Mouse (Mus musculus) lung, embryonic 14.5 days (tissue): ENCODE measurements around the gene Cyp4a12a. TPM values are rescaled to one million over a fixed set of nuclear protein-coding genes. Genes with fewer than 3 reads are reported as not detected.
A peak's percentile ranks its signal among the peaks of the same experiment; 100 is the strongest.
"Not testable (repeated sequence)": the region's sequence is repeated elsewhere in the genome, so short reads cannot be mapped to it uniquely, and the experiment has no call there.

ENCODE experiments used
- ATAC-seq: fragments of 200-750 bp; cut with Nextera tagmentation; 2 replicates; pipeline ENCODE4 v1.8.0; 2017; ENCODE audit warnings: mild to moderate bottlenecking, moderate TSS enrichment, moderate library complexity; ENCODE audit not compliant: insufficient read depth
- DNase-seq: peaks from one replicate; pipeline ENCODE4 v3.0.0-alpha.2; 2015
- H3K27ac ChIP-seq: fragments of 300-500 bp; sonication (generic); 2 replicates; pipeline ENCODE4 v1.5.1; 2014; ENCODE audit warnings: low read depth, mild to moderate bottlenecking, moderate library complexity
- H3K27me3 ChIP-seq: fragments of 300-500 bp; sonication (generic); 2 replicates; pipeline ENCODE4 v1.6.1; 2014; ENCODE audit warnings: low read length, control low read depth; ENCODE audit not compliant: insufficient read depth
- H3K36me3 ChIP-seq: fragments of 300-500 bp; sonication (generic); 2 replicates; pipeline ENCODE4 v1.6.1; 2014; ENCODE audit warnings: control low read depth; ENCODE audit not compliant: insufficient read depth
- H3K4me1 ChIP-seq: fragments of 300-500 bp; sonication (generic); 2 replicates; pipeline ENCODE4 v1.6.1; 2014; ENCODE audit warnings: antibody characterized with exemption, control low read depth; ENCODE audit not compliant: insufficient read depth
- H3K4me2 ChIP-seq: fragments of 300-500 bp; sonication (generic); 2 replicates; pipeline ENCODE4 v1.6.1; 2014; ENCODE audit warnings: mild to moderate bottlenecking
- H3K4me3 ChIP-seq: fragments of 300-500 bp; sonication (generic); 2 replicates; pipeline ENCODE4 v1.5.1; 2014; ENCODE audit warnings: low read depth, low read length
- H3K9ac ChIP-seq: fragments of 300-500 bp; sonication (generic); 2 replicates; pipeline ENCODE4 v1.6.1; 2014
- H3K9me3 ChIP-seq: fragments of 300-500 bp; sonication (generic); 2 replicates; pipeline ENCODE4 v1.6.1; 2016; ENCODE audit warnings: low read depth, low read length, control low read depth
- CTCF ChIP-seq: IDR thresholded peaks from 2 replicates; pipeline ENCODE4 v1.5.1; 2016; ENCODE audit warnings: antibody characterized with exemption, low read depth
- polyA plus RNA-seq: library from polyadenylated mRNA; unstranded; fragments of >200 nt; fragmentation: Nextera tagmentation; extraction: Ambion mirVana; gene quantifications from 2 replicates; pipeline ENCODE4 v1.2.1, GENCODE M21; 2014

The Cyp4a12a gene
- polyA plus RNA-seq, 1 experiment from 2014 or later: not detected

DNA sequence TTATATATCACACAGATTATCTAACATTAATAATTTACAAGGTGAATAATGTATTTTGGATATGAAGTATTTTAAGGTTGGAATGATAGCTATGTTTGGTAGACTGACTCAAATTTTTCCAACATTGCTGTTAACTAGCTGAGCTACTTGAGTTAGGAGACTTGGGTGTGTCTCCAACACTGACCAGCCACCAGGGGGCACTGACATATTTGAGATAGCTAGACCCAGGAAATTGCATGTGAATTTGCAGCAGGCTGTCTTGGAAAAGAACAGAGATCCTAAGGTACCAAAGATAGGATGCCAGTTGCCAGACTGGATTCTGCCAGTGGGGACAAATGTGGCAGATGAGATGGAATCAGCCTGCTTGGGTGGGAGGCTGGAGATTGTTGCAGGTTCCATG, 69.2 kb downstream of the Cyp4a12a start:
- not testable (repeated sequence) for H3K9me3 ChIP-seq, H3K4me2 ChIP-seq, DNase-seq, H3K9ac ChIP-seq, H3K4me1 ChIP-seq, H3K36me3 ChIP-seq, ATAC-seq, H3K27ac ChIP-seq, H3K27me3 ChIP-seq, H3K4me3 ChIP-seq
- peak; percentile 16; the same call in 1 of the 2 replicates for TF ChIP-seq CTCF

Other genes starting within 250 kb of the Cyp4a12a start
- gene Tal1, start 242.6 kb upstream of the Cyp4a12a start, polyA plus RNA-seq: 3.3 and 3.4 TPM in 2 replicates
- gene Pdzk1ip1, start 210.3 kb upstream of the Cyp4a12a start, polyA plus RNA-seq: 13.3 and 15.0 TPM in 2 replicates
- 0.04 and 0.05 TPM in 2 replicates for gene Cyp4x1, start 164.8 kb upstream of the Cyp4a12a start, polyA plus RNA-seq
- gene Cyp4a29, start 57.0 kb upstream of the Cyp4a12a start, polyA plus RNA-seq: not detected in 2 replicates
- not detected in 2 replicates for gene Cyp4a12b, start 112.6 kb downstream of the Cyp4a12a start, polyA plus RNA-seq
- gene Cyp4a30b, start 153.6 kb downstream of the Cyp4a12a start, polyA plus RNA-seq: not detected in 2 replicates
- gene Cyp4a14, start 197.1 kb downstream of the Cyp4a12a start, polyA plus RNA-seq: not detected in 2 replicates
- not detected in 2 replicates for gene Cyp4a10, start 219.2 kb downstream of the Cyp4a12a start, polyA plus RNA-seq